Comparison of ENCODE assay signal across 9 mouse cellular contexts in genomic region chr5:112427283-112427682, GRCm38 (mm10). TPM values are rescaled to one million over a fixed set of nuclear protein-coding genes. Genes with fewer than 3 reads are reported as not detected.
DNase-seq lines count a peak whose midpoint lies in the region; ATAC-seq and TF ChIP-seq lines count a peak whose summit lies in the region.
"Had no signal": no experiment of that assay in that cellular context is flagged by ENCODE, and none has a peak within 500 bp of the region (broad histone marks: within the 10 kb centered on the region; RNA-seq: fewer than 3 reads in every experiment).

No protein-coding gene starts in this region.

- TF ChIP-seq EP300 in stomach, postnatal 0 days (optimal IDR thresholded peaks at IDR 0.05) = no peak

- WGBS in midbrain, embryonic 13.5 days = 36% methylated on average over 2 of the region's 2 CpGs
- 48% methylated on average over 2 of the region's 2 CpGs for WGBS in stomach, postnatal 0 days

- H3K9me3 ChIP-seq in G1E (replicated peaks) = no peaks in the 10 kb centered on the region
- H3K9me3 ChIP-seq in midbrain, embryonic 13.5 days = no peaks in the 10 kb centered on the region
- no peaks in the 10 kb centered on the region for H3K9me3 ChIP-seq in stomach, postnatal 0 days (ENCODE audit: control insufficient read depth, low read length)
- H3K9me3 ChIP-seq: limb, embryonic 13.5 days had no signal

- peak; percentile 29 for DNase-seq in heart, adult 8-10 months (ENCODE audit: low spot score)
- DNase-seq in heart, postnatal 25 days (ENCODE audit: low spot score) = no peak
- peak; percentile 43 for DNase-seq in G1E (ENCODE audit: low spot score)
- peak; percentile 73 to 79 for DNase-seq in cerebellum, adult 18-20 months
- peak; percentile 54 to 71 for DNase-seq in frontal cortex, postnatal 25 days (ENCODE audit: low spot score in 2 of 2)
- peak; percentile 64 to 81 for DNase-seq in left cerebral cortex, adult 18-20 months (ENCODE audit: low spot score in 2 of 2)
- peak; percentile 59 for DNase-seq in stomach, postnatal 0 days (ENCODE audit: low spot score)

- no peak overlapping the region for H3K9ac ChIP-seq in midbrain, embryonic 13.5 days (replicated peaks)
- H3K9ac ChIP-seq in stomach, postnatal 0 days (ENCODE audit: low read length) = no peak overlapping the region
- H3K9ac ChIP-seq: limb, embryonic 13.5 days had no signal

- no peak overlapping the region for H3K4me3 ChIP-seq in G1E (ENCODE audit: low read depth, low read length)
- H3K4me3 ChIP-seq in midbrain, embryonic 13.5 days (replicated peaks) = no peak overlapping the region
- no peak overlapping the region for H3K4me3 ChIP-seq in stomach, postnatal 0 days (ENCODE audit: low read depth, low read length)
- H3K4me3 ChIP-seq: limb, embryonic 13.5 days had no signal

- H3K4me2 ChIP-seq in midbrain, embryonic 13.5 days (replicated peaks) = no peak overlapping the region
- no peak overlapping the region for H3K4me2 ChIP-seq in stomach, postnatal 0 days (replicated peaks; ENCODE audit: low read depth)
- H3K4me2 ChIP-seq: limb, embryonic 13.5 days had no signal

- peaks cover 27% of the 10 kb centered on the region for H3K27me3 ChIP-seq in G1E (ENCODE audit: insufficient read depth, low read length)
- H3K27me3 ChIP-seq in midbrain, embryonic 13.5 days = peaks cover 68% of the 10 kb centered on the region
- H3K27me3 ChIP-seq in stomach, postnatal 0 days (ENCODE audit: control insufficient read depth, insufficient read depth, low read length) = no peaks in the 10 kb centered on the region

- ATAC-seq in G1E (ENCODE audit: extremely low read depth, insufficient number of reproducible peaks, low FRiP score, poor library complexity, severe bottlenecking) = peak; percentile 31; the same call in 1 of the 2 replicates
- peak; percentile 46; the same call in 1 of the 2 replicates for ATAC-seq in midbrain, embryonic 13.5 days
- no peak for ATAC-seq in stomach, postnatal 0 days (ENCODE audit: low FRiP score, low TSS enrichment)

- no peaks in the 10 kb centered on the region for H3K36me3 ChIP-seq in G1E (replicated peaks)
- peaks cover 19% of the 10 kb centered on the region for H3K36me3 ChIP-seq in midbrain, embryonic 13.5 days
- H3K36me3 ChIP-seq in stomach, postnatal 0 days (ENCODE audit: control insufficient read depth, insufficient read depth, low read length) = no peaks in the 10 kb centered on the region
- H3K36me3 ChIP-seq: limb, embryonic 13.5 days had no signal

- TF ChIP-seq CTCF in G1E (IDR thresholded peaks at IDR 0.05; ENCODE audit: low read depth, low read length) = peak; percentile 80
- peak; percentile 83 for TF ChIP-seq CTCF in stomach, postnatal 0 days (IDR thresholded peaks at IDR 0.05; ENCODE audit: low read depth)

- no peak overlapping the region for H3K27ac ChIP-seq in midbrain, embryonic 13.5 days
- H3K27ac ChIP-seq in stomach, postnatal 0 days (replicated peaks) = no peak overlapping the region
- H3K27ac ChIP-seq: limb, embryonic 13.5 days had no signal

- peaks cover 3% of the 10 kb centered on the region; the same call in 1 of the 2 replicates for H3K4me1 ChIP-seq in G1E (ENCODE audit: insufficient read depth, low read depth, low read length)
- peaks cover 20% of the 10 kb centered on the region for H3K4me1 ChIP-seq in midbrain, embryonic 13.5 days (replicated peaks)
- no peaks in the 10 kb centered on the region for H3K4me1 ChIP-seq in stomach, postnatal 0 days (replicated peaks; ENCODE audit: control insufficient read depth, insufficient read depth)

- intact Hi-C loops in heart, postnatal 25 days (cut with DNase I) = loop anchor here (5.0 kb wide), 1 partner anchor 85 kb away; the partner anchor contains the start of genes Hps4 and Srrd

RNA-seq across cellular contexts. Expression of gene Gm6588, which starts 21.9 kb away (rescaled TPM):
- not detected for total RNA-seq in heart, adult 8-10 months (2022)
- not detected for total RNA-seq in heart, postnatal 25 days (2021)
- total RNA-seq in G1E (2014; fragmentation: Nextera tagmentation) (not detected in 2 replicates), G1E (2017) (0.16 TPM in 1 of 2 replicates, not detected in the other)
- not detected in 2 replicates for polyA plus RNA-seq in G1E (2012)
- total RNA-seq in left cerebral cortex, adult 18-20 months (2021) = not detected
- 1.5 and 1.7 TPM in 2 replicates for polyA plus RNA-seq in midbrain, embryonic 13.5 days (2015; fragmentation: Nextera tagmentation; extraction: Ambion mirVana)
- 0.05 TPM in 1 of 2 replicates, not detected in the other for polyA plus RNA-seq in stomach, postnatal 0 days (2015; fragmentation: Nextera tagmentation; extraction: Ambion mirVana)

RNA-seq across cellular contexts. Expression of gene Asphd2, which starts 32.6 kb away (rescaled TPM):
- total RNA-seq in heart, adult 8-10 months (2022) = under 1 TPM; 0.41 to 0.52 (median 0.47) TPM
- under 1 TPM; 0.65 to 0.70 TPM for total RNA-seq in heart, postnatal 25 days (2021)
- total RNA-seq in G1E (2014; fragmentation: Nextera tagmentation) (not detected in 2 replicates), G1E (2017) (0.12 and 0.16 TPM in 2 replicates)
- polyA plus RNA-seq in G1E (2012) = not detected in 2 replicates
- total RNA-seq in left cerebral cortex, adult 18-20 months (2021) = 100 to 1,000 TPM; 179 to 194 TPM
- polyA plus RNA-seq in midbrain, embryonic 13.5 days (2015; fragmentation: Nextera tagmentation; extraction: Ambion mirVana) = 37.8 and 47.6 TPM in 2 replicates
- 4.4 and 4.6 TPM in 2 replicates for polyA plus RNA-seq in stomach, postnatal 0 days (2015; fragmentation: Nextera tagmentation; extraction: Ambion mirVana)

Comparison
In these comparisons a context has a peak if more than half of its experiments do, and no peak if none do; other contexts are left out.
1. RNA of gene Asphd2, which starts 32.6 kb away (total RNA-seq): 179 to 194 TPM in left cerebral cortex, adult 18-20 months; 0.65 to 0.70 TPM in heart, postnatal 25 days, 0.41 to 0.52 TPM in heart, adult 8-10 months and 0.12 to 0.16 TPM in G1E; every median in the first group is over 100 times any median in the second.